Mouse (Mus musculus): Measurements from ENCODE around the gene Nrsn1. TPM values are rescaled to one million over a fixed set of nuclear protein-coding genes. Genes with fewer than 3 reads are reported as not detected.
"Not testable (repeated sequence)": the region's sequence is repeated elsewhere in the genome, so short reads cannot be mapped to it uniquely, and the experiment has no call there.

The Nrsn1 gene
- polyA plus RNA-seq (2015; fragmentation: Nextera tagmentation; extraction: Ambion mirVana): 19.0 and 19.9 TPM in 2 replicates

DNA sequence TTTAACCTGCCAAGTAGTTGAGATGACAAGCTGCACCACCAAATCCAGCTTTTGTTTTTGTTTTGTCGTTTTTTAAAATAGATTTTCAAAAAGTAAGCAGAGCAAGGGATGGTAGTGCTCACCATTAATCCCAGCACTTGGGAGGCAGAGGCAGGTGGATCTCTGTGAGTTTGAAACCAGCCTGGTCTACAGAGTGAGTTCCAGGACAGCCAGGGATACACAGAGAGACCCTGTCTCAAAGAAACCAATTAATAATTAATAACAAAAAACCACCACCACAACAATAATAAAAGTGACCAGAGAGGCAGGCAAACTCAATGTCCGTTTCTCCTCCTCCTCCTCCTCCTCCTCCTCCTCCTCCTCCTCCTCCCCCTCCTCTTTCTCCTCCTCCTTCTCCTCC is at the start of gene Nrsn1:
Nrsn1 (minus strand) TSS at position 101 of the 400 bp plus-strand sequence.
- H3K4me1 ChIP-seq; H3K27me3 ChIP-seq; H3K36me3 ChIP-seq (ENCODE audit: poor library complexity, severe bottlenecking); H3K27ac ChIP-seq; H3K9me3 ChIP-seq (replicated peaks): not testable (repeated sequence)
- WGBS: 60% methylated on average over 2 of the region's 2 CpGs
- Histone ChIP-seq H3K4me3 (peak within 1 kb of the TSS; percentile 45), H3K4me2 (peak within 1 kb of the TSS; percentile 69), H3K9ac (peak within 1 kb of the TSS; percentile 69)
- peak; percentile 31; the same call in 1 of the 2 replicates for ATAC-seq

DNA sequence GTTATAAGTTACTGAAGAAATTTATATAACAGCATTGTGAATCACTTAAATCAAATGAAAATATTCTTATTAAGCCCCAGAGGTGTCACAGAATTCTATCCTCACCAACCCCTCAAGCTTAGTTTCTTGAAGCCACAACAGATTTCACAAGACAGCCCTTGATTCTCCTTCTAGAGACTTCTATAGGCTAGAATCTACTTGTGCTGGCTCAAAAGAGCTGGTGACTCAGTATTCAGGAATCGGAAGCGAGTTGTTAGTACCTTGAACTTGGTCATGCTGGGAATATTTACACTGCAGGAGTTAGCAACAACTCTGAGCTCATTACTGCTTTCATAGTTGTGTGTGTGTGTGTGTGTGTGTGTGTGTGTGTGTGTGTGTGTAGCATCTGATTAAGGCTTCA is 41.8 kb upstream of the Nrsn1 start:
- H3K4me1 ChIP-seq: peaks cover 8% of the 10 kb centered on the region
- WGBS: 88% methylated on average over 2 of the region's 2 CpGs
- no peak overlapping the region for H3K4me3 ChIP-seq
- H3K27me3 ChIP-seq: peaks cover 3% of the 10 kb centered on the region; the same call in 1 of the 2 replicates
- H3K4me2 ChIP-seq: no peak overlapping the region
- no peaks in the 10 kb centered on the region for H3K9me3 ChIP-seq (replicated peaks)
- no peak for ATAC-seq
- no peaks in the 10 kb centered on the region for H3K36me3 ChIP-seq (ENCODE audit: poor library complexity, severe bottlenecking)
- no peak overlapping the region for H3K9ac ChIP-seq
- H3K27ac ChIP-seq: no peak overlapping the region

DNA sequence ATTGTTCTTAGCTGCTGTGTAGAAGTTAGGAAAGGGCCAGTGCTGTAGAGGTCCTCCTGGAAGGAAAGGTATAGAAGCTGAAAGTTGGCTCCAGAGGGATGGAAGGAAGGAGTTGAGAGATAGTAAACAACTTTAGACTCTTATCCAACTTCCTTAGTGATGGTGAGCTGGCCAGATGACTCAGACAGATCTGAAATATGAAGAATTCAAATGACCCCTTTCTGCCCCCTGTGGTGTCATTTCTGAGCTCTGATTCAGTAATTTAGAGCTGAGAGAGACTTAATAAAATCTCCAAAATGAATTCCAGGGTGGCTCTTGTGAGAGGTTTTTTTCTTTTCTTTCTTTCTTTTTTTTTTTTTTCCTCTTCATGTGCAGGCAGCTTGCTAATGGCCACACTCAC is 39.8 kb upstream of the Nrsn1 start:
- Histone ChIP-seq H3K4me2 (no peak overlapping the region), H3K27me3 (peaks cover under 1% of the 10 kb centered on the region; the same call in 1 of the 2 replicates), H3K9me3 (replicated peaks) (no peaks in the 10 kb centered on the region), H3K4me1 (peaks cover 8% of the 10 kb centered on the region), H3K27ac (no peak overlapping the region), H3K36me3 (ENCODE audit: poor library complexity, severe bottlenecking) (no peaks in the 10 kb centered on the region), H3K9ac (no peak overlapping the region), H3K4me3 (no peak overlapping the region)
- no peak for ATAC-seq

- ATAC-seq: no peak
- no peak overlapping the region for H3K4me2 ChIP-seq
- no peak overlapping the region for H3K4me3 ChIP-seq
- H3K9me3 ChIP-seq (replicated peaks): no peaks in the 10 kb centered on the region
- 70% methylated on average over 1 of the region's 1 CpGs for WGBS
- no peaks in the 10 kb centered on the region for H3K27me3 ChIP-seq
- no peaks in the 10 kb centered on the region for H3K36me3 ChIP-seq (ENCODE audit: poor library complexity, severe bottlenecking)
- no peak overlapping the region for H3K9ac ChIP-seq
- no peak overlapping the region for H3K27ac ChIP-seq
- no peaks in the 10 kb centered on the region for H3K4me1 ChIP-seq
Observed at GRCm38 (mm10) chr13:25288736-25289135, 18.4 kb upstream of the Nrsn1 start.

GRCm38 (mm10) chr13:25274934-25275565 is 4.7 kb upstream of the Nrsn1 start:
- no peak for ATAC-seq

DNA sequence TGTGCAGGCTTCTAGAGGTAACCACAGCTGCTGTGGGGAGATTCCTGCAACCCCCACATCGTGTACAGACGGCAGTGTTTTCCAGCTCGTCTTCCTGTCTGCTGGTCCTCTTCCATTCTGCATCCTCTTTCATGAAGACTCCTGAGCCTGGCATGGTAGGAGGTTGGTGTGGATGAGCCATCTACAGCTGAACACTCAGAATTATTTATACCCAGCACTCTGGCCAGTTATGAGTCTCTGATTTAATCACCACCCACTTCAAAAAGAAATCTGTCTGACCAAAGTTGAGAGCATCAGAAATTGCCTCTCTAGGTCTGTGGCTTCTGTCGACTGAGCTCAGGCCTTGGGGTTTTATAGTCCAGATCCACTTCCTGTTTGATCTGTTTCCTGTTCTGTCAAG is 1.9 kb upstream of the Nrsn1 start:
- no peak overlapping the region for H3K27ac ChIP-seq
- H3K27me3 ChIP-seq: no peaks in the 10 kb centered on the region
- H3K4me3 ChIP-seq: no peak overlapping the region
- no peak overlapping the region for H3K4me2 ChIP-seq
- H3K9ac ChIP-seq: no peak overlapping the region
- H3K9me3 ChIP-seq (replicated peaks): no peaks in the 10 kb centered on the region
- no peak for ATAC-seq
- WGBS: 81% methylated on average over 4 of the region's 4 CpGs
- H3K36me3 ChIP-seq (ENCODE audit: poor library complexity, severe bottlenecking): no peaks in the 10 kb centered on the region
- peaks cover 8% of the 10 kb centered on the region for H3K4me1 ChIP-seq

More at GRCm38 (mm10) chr13:25274934-25275565, 4.7 kb upstream of the Nrsn1 start:
- Histone ChIP-seq H3K4me1 (no peaks in the 10 kb centered on the region), H3K4me3 (no peak overlapping the region), H3K9me3 (replicated peaks) (no peaks in the 10 kb centered on the region), H3K36me3 (ENCODE audit: poor library complexity, severe bottlenecking) (no peaks in the 10 kb centered on the region), H3K27me3 (no peaks in the 10 kb centered on the region), H3K27ac (no peak overlapping the region), H3K4me2 (no peak overlapping the region), H3K9ac (no peak overlapping the region)
- 52% methylated on average over 5 of the region's 5 CpGs for WGBS

GRCm38 (mm10) chr13:25269569-25270268 is 583 bp downstream of the Nrsn1 start:
- Histone ChIP-seq H3K27ac (no peak overlapping the region), H3K9ac (peak overlapping the region; percentile 69)

DNA sequence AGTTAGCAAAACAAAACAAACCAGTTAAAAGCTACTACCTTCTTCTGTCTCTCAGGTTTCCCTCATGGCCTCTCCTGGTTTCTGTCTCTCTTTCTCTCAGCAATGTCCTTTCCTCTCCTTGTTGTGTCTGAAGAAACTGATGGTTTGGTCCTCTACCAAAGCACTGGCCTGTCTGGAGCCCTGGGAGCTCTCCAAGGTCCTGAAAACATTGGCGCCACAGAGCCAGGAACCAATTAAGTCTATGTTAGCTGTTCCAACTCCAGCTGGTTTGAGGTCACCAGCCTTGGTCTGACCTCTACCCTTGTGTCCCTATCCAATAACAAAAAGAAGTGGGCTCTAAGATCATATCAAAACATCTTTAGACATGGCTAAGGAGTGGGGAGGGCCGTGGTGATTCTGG is 1.3 kb downstream of the Nrsn1 start:
- Histone ChIP-seq H3K4me2 (peak overlapping the region; percentile 69), H3K4me1 (peaks cover 8% of the 10 kb centered on the region), H3K9me3 (replicated peaks) (no peaks in the 10 kb centered on the region), H3K36me3 (ENCODE audit: poor library complexity, severe bottlenecking) (no peaks in the 10 kb centered on the region), H3K4me3 (peak overlapping the region; percentile 45), H3K27ac (no peak overlapping the region), H3K9ac (0 out of 2 replicates have a peak overlapping the region, but pooled peaks have one; percentile 69), H3K27me3 (no peaks in the 10 kb centered on the region)
- peak; percentile 6; the same call in 1 of the 2 replicates for ATAC-seq
- 14% methylated on average over 2 of the region's 2 CpGs for WGBS

More at GRCm38 (mm10) chr13:25269569-25270268, 583 bp downstream of the Nrsn1 start:
- Histone ChIP-seq H3K36me3 (ENCODE audit: poor library complexity, severe bottlenecking) (no peaks in the 10 kb centered on the region), H3K27me3 (no peaks in the 10 kb centered on the region), H3K9me3 (replicated peaks) (no peaks in the 10 kb centered on the region), H3K4me3 (peak overlapping the region; percentile 45), H3K4me1 (peaks cover 8% of the 10 kb centered on the region), H3K4me2 (peak overlapping the region; percentile 69)
- WGBS: 2% methylated on average over 41 of the region's 42 CpGs
- ATAC-seq: peak; percentile 98

- Histone ChIP-seq H3K9me3 (replicated peaks) (no peaks in the 10 kb centered on the region), H3K4me2 (no peak overlapping the region), H3K27me3 (no peaks in the 10 kb centered on the region), H3K9ac (no peak overlapping the region), H3K4me1 (no peaks in the 10 kb centered on the region), H3K36me3 (ENCODE audit: poor library complexity, severe bottlenecking) (no peaks in the 10 kb centered on the region), H3K27ac (no peak overlapping the region), H3K4me3 (no peak overlapping the region)
- ATAC-seq: no peak
- WGBS: 83% methylated on average over 4 of the region's 4 CpGs
Observed at GRCm38 (mm10) chr13:25262748-25263147, 7.6 kb downstream of the Nrsn1 start.

- 92% methylated on average over 6 of the region's 6 CpGs for WGBS
Observed at GRCm38 (mm10) chr13:25257608-25258007, 12.7 kb downstream of the Nrsn1 start.

GRCm38 (mm10) chr13:25254478-25255263 is 15.6 kb downstream of the Nrsn1 start:
- no peak for ATAC-seq
- Histone ChIP-seq H3K27ac (no peak overlapping the region), H3K36me3 (ENCODE audit: poor library complexity, severe bottlenecking) (no peaks in the 10 kb centered on the region), H3K9me3 (replicated peaks) (no peaks in the 10 kb centered on the region), H3K4me2 (no peak overlapping the region), H3K4me3 (no peak overlapping the region), H3K27me3 (no peaks in the 10 kb centered on the region), H3K4me1 (no peaks in the 10 kb centered on the region), H3K9ac (no peak overlapping the region)
- WGBS: 91% methylated on average over 9 of the region's 9 CpGs

More at GRCm38 (mm10) chr13:25257608-25258007, 12.7 kb downstream of the Nrsn1 start:
- Histone ChIP-seq H3K4me2 (no peak overlapping the region), H3K36me3 (ENCODE audit: poor library complexity, severe bottlenecking) (no peaks in the 10 kb centered on the region), H3K27me3 (no peaks in the 10 kb centered on the region), H3K27ac (no peak overlapping the region), H3K4me1 (no peaks in the 10 kb centered on the region), H3K9me3 (replicated peaks) (no peaks in the 10 kb centered on the region), H3K9ac (no peak overlapping the region), H3K4me3 (no peak overlapping the region)
- no peak for ATAC-seq

GRCm38 (mm10) chr13:25251893-25252292 is 18.4 kb downstream of the Nrsn1 start:
- Histone ChIP-seq H3K9me3 (replicated peaks) (no peaks in the 10 kb centered on the region), H3K9ac (no peak overlapping the region), H3K4me2 (no peak overlapping the region), H3K4me1 (no peaks in the 10 kb centered on the region), H3K4me3 (no peak overlapping the region), H3K36me3 (ENCODE audit: poor library complexity, severe bottlenecking) (no peaks in the 10 kb centered on the region), H3K27ac (peak overlapping the region; percentile 7; the same call in 1 of the 2 replicates), H3K27me3 (no peaks in the 10 kb centered on the region)
- ATAC-seq: peak; percentile 86
- WGBS: 41% methylated on average over 1 of the region's 1 CpGs

All from forebrain, embryonic 13.5 days (tissue).